Mouse (Mus musculus): ENCODE measurements at regions not wholly inside any gene's neighbourhood (a gene's known extent, or its start where the extent isn't known, plus 50 kb on each side); places are given as distances from the start of the nearest gene placed in this dataset.

- TF ChIP-seq POLR2A (IDR thresholded peaks at IDR 0.05; ENCODE audit: borderline replicate concordance, low read depth, low read length) = no peak
- TF ChIP-seq CTCF (IDR thresholded peaks at IDR 0.05; ENCODE audit: low read depth, low read length) = no peak
Measured at GRCm38 (mm10) chr1:168964467-168964904, 532.4 kb upstream of the Pbx1 start.
